Comparison of ENCODE assay signal across 11 mouse cellular contexts in the genomic region with DNA sequence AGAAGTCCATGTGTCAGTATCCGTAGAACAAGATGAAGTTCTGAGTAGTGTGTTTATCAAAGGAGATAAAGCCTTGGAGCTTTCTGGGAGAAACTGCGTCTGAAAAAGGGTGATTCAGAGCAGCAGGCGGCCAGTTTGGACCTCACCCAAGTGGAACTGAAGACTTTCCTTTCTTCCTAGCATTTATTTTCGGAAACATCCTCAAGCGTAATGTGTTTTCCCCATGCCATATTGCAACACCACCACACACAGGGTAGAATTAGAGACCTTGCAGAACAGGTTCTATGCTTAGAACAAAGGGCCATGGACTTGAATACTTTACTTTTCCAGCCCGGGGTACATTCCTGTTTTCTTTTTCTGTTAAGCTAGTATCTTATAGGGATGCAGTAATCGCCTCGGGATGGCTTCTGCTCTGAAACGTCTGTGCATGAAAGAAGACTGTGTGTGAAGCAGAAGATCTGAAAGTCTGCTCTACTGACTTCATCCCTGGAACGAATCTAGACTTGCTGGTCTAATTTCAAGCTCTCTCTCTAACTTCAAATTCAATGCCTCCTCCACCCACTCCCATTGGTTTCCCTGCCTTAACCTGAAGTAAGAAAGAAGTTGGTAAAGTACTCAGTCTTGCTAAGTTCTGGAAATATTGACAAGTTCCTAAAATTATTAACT. TPM values are rescaled to one million over a fixed set of nuclear protein-coding genes. Genes with fewer than 3 reads are reported as not detected.
DNase-seq lines count a peak whose midpoint lies in the region; ATAC-seq and TF ChIP-seq lines count a peak whose summit lies in the region.
"Had no signal": no experiment of that assay in that cellular context is flagged by ENCODE, and none has a peak within 500 bp of the region (broad histone marks: within the 10 kb centered on the region; RNA-seq: fewer than 3 reads in every experiment).

No protein-coding gene starts in this region.

- no peak overlapping the region for H3K9ac ChIP-seq in heart, embryonic 11.5 days (ENCODE audit: low read depth, low read length)
- H3K9ac ChIP-seq in heart, embryonic 13.5 days: no peak overlapping the region
- no peak overlapping the region for H3K9ac ChIP-seq in liver, postnatal 0 days (replicated peaks)
- H3K9ac ChIP-seq: liver, embryonic 14.5 days; neural tube, embryonic 15.5 days had no signal

- H3K9me3 ChIP-seq in heart, embryonic 11.5 days (replicated peaks; ENCODE audit: control insufficient read depth, low read length): no peaks in the 10 kb centered on the region
- H3K9me3 ChIP-seq in heart, embryonic 13.5 days: no peaks in the 10 kb centered on the region
- H3K9me3 ChIP-seq in liver, postnatal 0 days (ENCODE audit: low read length): no peaks in the 10 kb centered on the region
- H3K9me3 ChIP-seq: neural tube, embryonic 15.5 days had no signal

- no peak overlapping the region for H3K4me2 ChIP-seq in heart, embryonic 11.5 days
- H3K4me2 ChIP-seq in heart, embryonic 13.5 days: peak overlapping the region; percentile 25; the same call in 1 of the 2 replicates
- H3K4me2 ChIP-seq in liver, postnatal 0 days (ENCODE audit: low read depth, low read length): no peak overlapping the region
- H3K4me2 ChIP-seq: neural tube, embryonic 15.5 days had no signal

- DNase-seq in heart, adult 18-20 months: peak; percentile 49 to 51
- DNase-seq in brain, adult 2 months (ENCODE audit: low read depth, low spot score): peak; percentile 83
- DNase-seq in lung, postnatal 36 days: peak; percentile 34
- no peak for DNase-seq in thymus, postnatal 0 days (ENCODE audit: low spot score)
- no peak for DNase-seq in spleen, postnatal 14 days (ENCODE audit: low spot score in 2 of 2)
- DNase-seq in liver, postnatal 0 days: no peak

- H3K4me1 ChIP-seq in heart, embryonic 11.5 days (ENCODE audit: control insufficient read depth, insufficient read depth, low read length): no peaks in the 10 kb centered on the region
- H3K4me1 ChIP-seq in heart, embryonic 13.5 days: peaks cover 7% of the 10 kb centered on the region; the same call in 1 of the 2 replicates
- no peaks in the 10 kb centered on the region for H3K4me1 ChIP-seq in liver, postnatal 0 days (ENCODE audit: insufficient read depth)
- H3K4me1 ChIP-seq: neural tube, embryonic 15.5 days had no signal

- no peak overlapping the region for H3K27ac ChIP-seq in heart, embryonic 11.5 days (ENCODE audit: low read depth, low read length)
- peak overlapping the region; percentile 48; the same call in 1 of the 2 replicates for H3K27ac ChIP-seq in heart, embryonic 13.5 days (replicated peaks)
- H3K27ac ChIP-seq in liver, postnatal 0 days (ENCODE audit: low read depth): no peak overlapping the region
- H3K27ac ChIP-seq: liver, embryonic 14.5 days; neural tube, embryonic 15.5 days had no signal

- TF ChIP-seq EP300 in liver, postnatal 0 days (IDR thresholded peaks at IDR 0.05; ENCODE audit: low read depth): no peak

- WGBS in heart, embryonic 11.5 days (ENCODE audit: insufficient replicate concordance): 60% methylated on average over 10 of the region's 10 CpGs
- 45% methylated on average over 10 of the region's 10 CpGs for WGBS in heart, embryonic 13.5 days
- WGBS in liver, postnatal 0 days (ENCODE audit: insufficient replicate concordance): 67% methylated on average over 10 of the region's 10 CpGs

- ATAC-seq in heart, embryonic 11.5 days (replicated peaks; ENCODE audit: insufficient number of reproducible peaks, low FRiP score, low TSS enrichment): no peak
- ATAC-seq in heart, embryonic 13.5 days (ENCODE audit: extremely low read depth, insufficient number of reproducible peaks, low FRiP score, low TSS enrichment): no peak
- no peak for ATAC-seq in liver, postnatal 0 days

- no peaks in the 10 kb centered on the region for H3K27me3 ChIP-seq in heart, embryonic 11.5 days (ENCODE audit: control insufficient read depth, insufficient read depth, low read length)
- H3K27me3 ChIP-seq in heart, embryonic 13.5 days (replicated peaks): no peaks in the 10 kb centered on the region
- H3K27me3 ChIP-seq in liver, postnatal 0 days (ENCODE audit: insufficient read depth, low read length): no peaks in the 10 kb centered on the region
- H3K27me3 ChIP-seq: neural tube, embryonic 15.5 days had no signal

- H3K36me3 ChIP-seq in heart, embryonic 11.5 days (ENCODE audit: control insufficient read depth, insufficient read depth, low read length): no peaks in the 10 kb centered on the region
- no peaks in the 10 kb centered on the region for H3K36me3 ChIP-seq in heart, embryonic 13.5 days
- no peaks in the 10 kb centered on the region for H3K36me3 ChIP-seq in liver, postnatal 0 days (replicated peaks; ENCODE audit: insufficient read depth, low read length)
- H3K36me3 ChIP-seq: neural tube, embryonic 15.5 days had no signal

- no peak overlapping the region for H3K4me3 ChIP-seq in heart, embryonic 11.5 days (ENCODE audit: low read depth, low read length)
- no peak overlapping the region for H3K4me3 ChIP-seq in heart, embryonic 13.5 days
- no peak overlapping the region for H3K4me3 ChIP-seq in liver, postnatal 0 days (ENCODE audit: low read depth, low read length)
- H3K4me3 ChIP-seq: neural tube, embryonic 15.5 days had no signal

- no peak for TF ChIP-seq CTCF in liver, postnatal 0 days (IDR thresholded peaks at IDR 0.05; ENCODE audit: low read depth)

RNA-seq across cellular contexts. Expression of gene Muc15, which starts 11.0 kb away (rescaled TPM):
- under 1 TPM in 1 of 2 experiments, not detected in 1; 0.07 TPM for total RNA-seq in heart, adult 18-20 months (2021)
- not detected in 2 replicates for polyA plus RNA-seq in heart, embryonic 11.5 days (2014; fragmentation: Nextera tagmentation; extraction: Ambion mirVana)
- not detected in 2 replicates for polyA plus RNA-seq in heart, embryonic 13.5 days (2015; fragmentation: Nextera tagmentation; extraction: Ambion mirVana)
- 0.20 and 0.30 TPM in 2 replicates for polyA plus RNA-seq in thymus, postnatal 0 days (2015; fragmentation: Nextera tagmentation; extraction: Ambion mirVana)
- polyA plus RNA-seq in liver, postnatal 0 days (2015; fragmentation: Nextera tagmentation; extraction: Ambion mirVana): not detected in 2 replicates
- total RNA-seq: hematopoietic stem cell, adult 5-6 weeks had no signal
- polyA plus RNA-seq: liver, embryonic 14.5 days had no signal

Comparison
In these comparisons a context has a peak if more than half of its experiments do, and no peak if none do; other contexts are left out.
1. DNase-seq: peak in heart, adult 18-20 months (2 of 2), brain, adult 2 months (single experiment) and lung, postnatal 36 days (single experiment); none in thymus, postnatal 0 days (single experiment), spleen, postnatal 14 days (0 of 2) and liver, postnatal 0 days (single experiment).